ENCODE assay signal across 9 mouse cellular contexts in genomic region chr15:80266281-80266680, GRCm38 (mm10). TPM values are rescaled to one million over a fixed set of nuclear protein-coding genes. Genes with fewer than 3 reads are reported as not detected.
A peak's percentile ranks its signal among the peaks of the same experiment; 100 is the strongest.
DNase-seq lines count a peak whose midpoint lies in the region; ATAC-seq and TF ChIP-seq lines count a peak whose summit lies in the region.
"Had no signal": no experiment of that assay in that cellular context is flagged by ENCODE, and none has a peak within 500 bp of the region (broad histone marks: within the 10 kb centered on the region; RNA-seq: fewer than 3 reads in every experiment).

No protein-coding gene starts in this region.

- H3K9me3 ChIP-seq in lung, embryonic 14.5 days (ENCODE audit: low read depth, low read length): no peaks in the 10 kb centered on the region

- no peak overlapping the region for H3K4me3 ChIP-seq in lung, embryonic 14.5 days (ENCODE audit: low read depth, low read length)

- H3K27me3 ChIP-seq in lung, embryonic 14.5 days (ENCODE audit: insufficient read depth, low read length): no peaks in the 10 kb centered on the region

- no peaks in the 10 kb centered on the region for H3K4me1 ChIP-seq in lung, embryonic 14.5 days (ENCODE audit: insufficient read depth)

- peak; percentile 88 for TF ChIP-seq CTCF in lung, embryonic 14.5 days (IDR thresholded peaks at IDR 0.05; ENCODE audit: low read depth)

- no peak for ATAC-seq in lung, embryonic 14.5 days (ENCODE audit: insufficient read depth)
- ATAC-seq in activated CD4-positive, CD25-positive, alpha-beta regulatory T cell, adult 4 months: no peak

- H3K4me2 ChIP-seq in lung, embryonic 14.5 days: no peak overlapping the region

- peak; percentile 88 for DNase-seq in CD4-positive, CD25-positive, alpha-beta regulatory T cell, adult 2 months (ENCODE audit: low read depth, low spot score)
- DNase-seq in Muller cell, postnatal 12 days (ENCODE audit: inconsistent ontology term): peak; percentile 57
- peak; percentile 85 to 92 for DNase-seq in cerebellum, postnatal 25 days
- DNase-seq in gastrocnemius, postnatal 10 days: peak; percentile 68
- DNase-seq in kidney, postnatal 25 days: peak; percentile 88 to 93
- peak; percentile 89 for DNase-seq in lung, embryonic 14.5 days
- DNase-seq in retina, embryonic 14.5 days (ENCODE audit: low spot score): peak; percentile 95

- H3K9ac ChIP-seq in lung, embryonic 14.5 days: no peak overlapping the region

- H3K27ac ChIP-seq in lung, embryonic 14.5 days (ENCODE audit: low read depth): no peak overlapping the region

- H3K36me3 ChIP-seq in lung, embryonic 14.5 days (ENCODE audit: insufficient read depth): no peaks in the 10 kb centered on the region

- 0% methylated on average over 2 of the region's 2 CpGs for WGBS in lung, embryonic 14.5 days

RNA-seq across cellular contexts. Expression of gene Rps19bp1, which starts 2.2 kb away (rescaled TPM):
- 10 to 100 TPM; 16.7 to 18.8 TPM for total RNA-seq in gastrocnemius, postnatal 10 days (2021)
- polyA plus RNA-seq in lung, embryonic 14.5 days (2014; fragmentation: Nextera tagmentation; extraction: Ambion mirVana): 56.4 and 61.0 TPM in 2 replicates
- 10 to 100 TPM; 18.9 to 21.6 TPM for polyA plus RNA-seq in activated CD4-positive, CD25-positive, alpha-beta regulatory T cell, adult 4 months (2017; shearing (Covaris generic))

RNA-seq across cellular contexts. Expression of gene Atf4, which starts 11.3 kb away (rescaled TPM):
- total RNA-seq in gastrocnemius, postnatal 10 days (2021): 100 to 1,000 TPM in 1 of 2 experiments, 10 to 100 TPM in 1; 94.7 to 131 TPM
- 115 and 136 TPM in 2 replicates for polyA plus RNA-seq in lung, embryonic 14.5 days (2014; fragmentation: Nextera tagmentation; extraction: Ambion mirVana)
- polyA plus RNA-seq in activated CD4-positive, CD25-positive, alpha-beta regulatory T cell, adult 4 months (2017; shearing (Covaris generic)): 10 to 100 TPM; 74.4 to 88.7 TPM

RNA-seq across cellular contexts. Expression of gene Cacna1i, which starts 20.8 kb away (rescaled TPM):
- total RNA-seq in gastrocnemius, postnatal 10 days (2021): under 1 TPM; 0.07 to 0.12 TPM
- not detected in 2 replicates for polyA plus RNA-seq in lung, embryonic 14.5 days (2014; fragmentation: Nextera tagmentation; extraction: Ambion mirVana)
- under 1 TPM; 0.09 to 0.11 TPM for polyA plus RNA-seq in activated CD4-positive, CD25-positive, alpha-beta regulatory T cell, adult 4 months (2017; shearing (Covaris generic))

RNA-seq across cellular contexts. Expression of gene AC140267.1, which starts 30.6 kb away (rescaled TPM):
- total RNA-seq in gastrocnemius, postnatal 10 days (2021): 1 to 10 TPM in 1 of 2 experiments, not detected in 1; 7.5 TPM
- polyA plus RNA-seq in lung, embryonic 14.5 days (2014; fragmentation: Nextera tagmentation; extraction: Ambion mirVana): not detected in 2 replicates
- not detected for polyA plus RNA-seq in activated CD4-positive, CD25-positive, alpha-beta regulatory T cell, adult 4 months (2017; shearing (Covaris generic))
- polyA plus RNA-seq: large intestine, adult 2 months had no signal

RNA-seq across cellular contexts. Expression of gene Mief1, which starts 32.5 kb away (rescaled TPM):
- 10 to 100 TPM; 22.8 to 27.2 TPM for total RNA-seq in gastrocnemius, postnatal 10 days (2021)
- 31.7 and 32.9 TPM in 2 replicates for polyA plus RNA-seq in lung, embryonic 14.5 days (2014; fragmentation: Nextera tagmentation; extraction: Ambion mirVana)
- polyA plus RNA-seq in activated CD4-positive, CD25-positive, alpha-beta regulatory T cell, adult 4 months (2017; shearing (Covaris generic)): 10 to 100 TPM; 29.3 to 37.0 TPM
